Mouse (Mus musculus): ENCODE data around the gene Tmem248. TPM values are rescaled to one million over a fixed set of nuclear protein-coding genes. Genes with fewer than 3 reads are reported as not detected.

Gene Tmem248
- total and polyA plus RNA-seq, 3 experiments = 20.8 to 46.1 (median 35.7) TPM

GRCm38 (mm10) chr5:130264433-130265005, 47.6 kb downstream of the Tmem248 start:
- no peak overlapping the region for H3K4me3 ChIP-seq
- H3K9ac ChIP-seq (ENCODE audit: low read depth, low read length) = no peak overlapping the region
- no peaks in the 10 kb centered on the region for H3K36me3 ChIP-seq (ENCODE audit: control insufficient read depth, insufficient read depth, low read length)
- no peaks in the 10 kb centered on the region for H3K79me2 ChIP-seq (replicated peaks; ENCODE audit: control insufficient read depth, insufficient read depth, low read length)
- intact Hi-C loops (cut with DNase I) = no loop called here
- H3K27ac ChIP-seq = no peak overlapping the region
- DNase-seq = no peak
- WGBS = 88% methylated on average over 6 of the region's 6 CpGs
- no peaks in the 10 kb centered on the region for H3K4me1 ChIP-seq (ENCODE audit: control insufficient read depth, insufficient read depth, low read length)
- H3K27me3 ChIP-seq (ENCODE audit: control insufficient read depth, insufficient read depth, low read length) = no peaks in the 10 kb centered on the region
- no peak for TF ChIP-seq POLR2A (IDR thresholded peaks at IDR 0.05; ENCODE audit: insufficient read depth, low read depth, low read length)
- TF ChIP-seq EP300 (IDR thresholded peaks at IDR 0.05; ENCODE audit: insufficient read depth, low read depth, low read length) = no peak
- no peak for TF ChIP-seq CTCF (IDR thresholded peaks at IDR 0.05)

- H3K4me3 ChIP-seq = no peak overlapping the region
- H3K9ac ChIP-seq (ENCODE audit: low read depth, low read length) = no peak overlapping the region
- H3K36me3 ChIP-seq (ENCODE audit: control insufficient read depth, insufficient read depth, low read length) = no peaks in the 10 kb centered on the region
- no peak for DNase-seq
- no peak overlapping the region for H3K27ac ChIP-seq
- TF ChIP-seq EP300 (IDR thresholded peaks at IDR 0.05; ENCODE audit: insufficient read depth, low read depth, low read length) (no peak), CTCF (IDR thresholded peaks at IDR 0.05) (peak; percentile 60), POLR2A (IDR thresholded peaks at IDR 0.05; ENCODE audit: insufficient read depth, low read depth, low read length) (no peak)
- 85% methylated on average over 7 of the region's 7 CpGs for WGBS
- intact Hi-C loops (cut with DNase I) = no loop called here
- H3K4me1 ChIP-seq (ENCODE audit: control insufficient read depth, insufficient read depth, low read length) = no peaks in the 10 kb centered on the region
- no peaks in the 10 kb centered on the region for H3K79me2 ChIP-seq (replicated peaks; ENCODE audit: control insufficient read depth, insufficient read depth, low read length)
- no peaks in the 10 kb centered on the region for H3K27me3 ChIP-seq (ENCODE audit: control insufficient read depth, insufficient read depth, low read length)
These were observed 49.8 kb downstream of the Tmem248 start for GRCm38 (mm10) chr5:130266651-130267050.

GRCm38 (mm10) chr5:130267316-130267715, 50.4 kb downstream of the Tmem248 start:
- intact Hi-C loops (cut with DNase I) = no loop called here
- Histone ChIP-seq H3K4me3 (no peak overlapping the region), H3K9ac (ENCODE audit: low read depth, low read length) (no peak overlapping the region), H3K27ac (no peak overlapping the region), H3K79me2 (replicated peaks; ENCODE audit: control insufficient read depth, insufficient read depth, low read length) (no peaks in the 10 kb centered on the region), H3K36me3 (ENCODE audit: control insufficient read depth, insufficient read depth, low read length) (no peaks in the 10 kb centered on the region), H3K27me3 (ENCODE audit: control insufficient read depth, insufficient read depth, low read length) (no peaks in the 10 kb centered on the region), H3K4me1 (ENCODE audit: control insufficient read depth, insufficient read depth, low read length) (no peaks in the 10 kb centered on the region)
- DNase-seq = no peak
- TF ChIP-seq POLR2A (IDR thresholded peaks at IDR 0.05; ENCODE audit: insufficient read depth, low read depth, low read length) (no peak), CTCF (IDR thresholded peaks at IDR 0.05) (peak; percentile 79), EP300 (IDR thresholded peaks at IDR 0.05; ENCODE audit: insufficient read depth, low read depth, low read length) (no peak)
- WGBS = 41% methylated on average over 1 of the region's 1 CpGs

GRCm38 (mm10) chr5:130268976-130269375, 52.1 kb downstream of the Tmem248 start:
- H3K9ac ChIP-seq (ENCODE audit: low read depth, low read length) = no peak overlapping the region
- TF ChIP-seq POLR2A (IDR thresholded peaks at IDR 0.05; ENCODE audit: insufficient read depth, low read depth, low read length) = no peak
- TF ChIP-seq EP300 (IDR thresholded peaks at IDR 0.05; ENCODE audit: insufficient read depth, low read depth, low read length) = no peak
- TF ChIP-seq CTCF (IDR thresholded peaks at IDR 0.05) = no peak
- 80% methylated on average over 11 of the region's 11 CpGs for WGBS
- H3K36me3 ChIP-seq (ENCODE audit: control insufficient read depth, insufficient read depth, low read length) = no peaks in the 10 kb centered on the region
- no peaks in the 10 kb centered on the region for H3K27me3 ChIP-seq (ENCODE audit: control insufficient read depth, insufficient read depth, low read length)
- no peak for DNase-seq
- intact Hi-C loops (cut with DNase I) = no loop called here
- H3K4me1 ChIP-seq (ENCODE audit: control insufficient read depth, insufficient read depth, low read length) = no peaks in the 10 kb centered on the region
- H3K4me3 ChIP-seq = no peak overlapping the region
- no peaks in the 10 kb centered on the region for H3K79me2 ChIP-seq (replicated peaks; ENCODE audit: control insufficient read depth, insufficient read depth, low read length)
- no peak overlapping the region for H3K27ac ChIP-seq

- WGBS = 87% methylated on average over 1 of the region's 1 CpGs
These were observed 55.5 kb downstream of the Tmem248 start for GRCm38 (mm10) chr5:130272344-130272743.

GRCm38 (mm10) chr5:130273046-130273445, 56.2 kb downstream of the Tmem248 start:
- Histone ChIP-seq H3K36me3 (ENCODE audit: control insufficient read depth, insufficient read depth, low read length) (no peaks in the 10 kb centered on the region), H3K4me3 (no peak overlapping the region), H3K79me2 (replicated peaks; ENCODE audit: control insufficient read depth, insufficient read depth, low read length) (no peaks in the 10 kb centered on the region), H3K9ac (ENCODE audit: low read depth, low read length) (no peak overlapping the region), H3K27ac (no peak overlapping the region), H3K27me3 (ENCODE audit: control insufficient read depth, insufficient read depth, low read length) (no peaks in the 10 kb centered on the region), H3K4me1 (ENCODE audit: control insufficient read depth, insufficient read depth, low read length) (no peaks in the 10 kb centered on the region)
- WGBS = 96% methylated on average over 6 of the region's 6 CpGs
- TF ChIP-seq POLR2A (IDR thresholded peaks at IDR 0.05; ENCODE audit: insufficient read depth, low read depth, low read length) (no peak), CTCF (IDR thresholded peaks at IDR 0.05) (no peak), EP300 (IDR thresholded peaks at IDR 0.05; ENCODE audit: insufficient read depth, low read depth, low read length) (no peak)
- no peak for DNase-seq
- intact Hi-C loops (cut with DNase I) = no loop called here

More at GRCm38 (mm10) chr5:130272344-130272743, 55.5 kb downstream of the Tmem248 start:
- Histone ChIP-seq H3K4me3 (no peak overlapping the region), H3K9ac (ENCODE audit: low read depth, low read length) (no peak overlapping the region), H3K27me3 (ENCODE audit: control insufficient read depth, insufficient read depth, low read length) (no peaks in the 10 kb centered on the region), H3K79me2 (replicated peaks; ENCODE audit: control insufficient read depth, insufficient read depth, low read length) (no peaks in the 10 kb centered on the region), H3K36me3 (ENCODE audit: control insufficient read depth, insufficient read depth, low read length) (no peaks in the 10 kb centered on the region), H3K27ac (no peak overlapping the region), H3K4me1 (ENCODE audit: control insufficient read depth, insufficient read depth, low read length) (no peaks in the 10 kb centered on the region)
- TF ChIP-seq CTCF (IDR thresholded peaks at IDR 0.05) (peak; percentile 46), POLR2A (IDR thresholded peaks at IDR 0.05; ENCODE audit: insufficient read depth, low read depth, low read length) (no peak)
- intact Hi-C loops (cut with DNase I) = no loop called here
- DNase-seq = no peak
